Mouse (Mus musculus) Patski (cell line): ENCODE measurements at regions not wholly inside any gene's neighbourhood (a gene's known extent, or its start where the extent isn't known, plus 50 kb on each side); places are given as distances from the start of the nearest gene placed in this dataset.

Experiments
- ATAC-seq: fragments of 100-300 bp; one replicate; pipeline ENCODE4 v1.8.0; 2021
- CTCF ChIA-PET: fragments of 350-600 bp; sonication (Branson Sonifier 250); formaldehyde crosslinking; loops from one replicate; lab custom pipeline; 2022; ENCODE audit warnings: inconsistent platforms; lab: Charles Lee
- POLR2A ChIA-PET: fragments of 350-600 bp; sonication (Branson Sonifier 250); formaldehyde crosslinking; loops from one replicate; lab custom pipeline; 2022; ENCODE audit warnings: antibody characterized with exemption, inconsistent platforms; lab: Charles Lee
- DNase-seq: peaks from one replicate; pipeline ENCODE4 v3.0.0-alpha.2; 2011; ENCODE audit warnings: low read depth, low spot score
- H3K27me3 ChIP-seq: fragments of 371-371 bp; one replicate; pipeline ENCODE4 v1.5.1; 2021
- CTCF ChIP-seq: fragments of 100-300 bp; IDR thresholded peaks from one replicate; pipeline ENCODE4 v1.5.1; 2021
- in situ Hi-C: fragments of 300-500 bp; cut with MboI; formaldehyde crosslinking; loops from 3 replicates; pipeline ENCODE4 v1.11.1; 2018; ENCODE audit warnings: low pct_unique_long_range_greater_than_20kb, mixed read lengths

DNA sequence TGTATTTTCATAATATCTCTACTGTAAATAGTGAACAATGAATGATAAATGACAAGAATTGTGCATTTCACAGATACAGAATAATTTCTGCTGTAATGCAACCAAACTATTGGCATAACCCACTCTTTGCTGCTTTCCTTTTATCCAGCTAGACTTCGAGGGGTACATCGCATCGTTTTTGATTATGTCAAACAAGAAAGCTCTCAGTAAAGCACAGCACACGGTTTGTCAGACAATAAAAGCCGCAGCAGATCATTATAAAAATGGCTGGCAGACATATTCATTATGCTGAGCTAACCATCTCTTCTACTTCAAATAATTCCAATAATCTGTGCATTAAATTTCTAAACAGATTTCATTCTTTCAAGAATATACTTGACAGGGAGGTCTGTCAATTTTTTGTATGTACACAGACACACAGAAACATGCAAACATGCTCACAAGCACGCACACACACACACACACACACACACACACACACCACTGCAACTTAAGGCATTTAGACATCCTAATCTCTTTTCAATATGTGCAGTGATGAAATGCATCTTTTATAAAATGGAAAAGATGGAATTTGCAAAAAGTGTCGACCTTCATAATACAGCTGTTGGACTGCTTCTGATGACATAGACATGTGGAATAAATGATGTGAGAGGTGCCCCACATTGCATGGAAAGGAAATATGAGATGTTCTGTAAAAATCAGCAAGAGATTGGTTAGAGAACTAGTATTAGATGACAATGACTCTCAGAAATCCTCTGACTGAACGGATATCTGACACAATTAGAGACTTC, 548.1 kb upstream of the Arrdc3 start:
- no peak for DNase-seq

DNA sequence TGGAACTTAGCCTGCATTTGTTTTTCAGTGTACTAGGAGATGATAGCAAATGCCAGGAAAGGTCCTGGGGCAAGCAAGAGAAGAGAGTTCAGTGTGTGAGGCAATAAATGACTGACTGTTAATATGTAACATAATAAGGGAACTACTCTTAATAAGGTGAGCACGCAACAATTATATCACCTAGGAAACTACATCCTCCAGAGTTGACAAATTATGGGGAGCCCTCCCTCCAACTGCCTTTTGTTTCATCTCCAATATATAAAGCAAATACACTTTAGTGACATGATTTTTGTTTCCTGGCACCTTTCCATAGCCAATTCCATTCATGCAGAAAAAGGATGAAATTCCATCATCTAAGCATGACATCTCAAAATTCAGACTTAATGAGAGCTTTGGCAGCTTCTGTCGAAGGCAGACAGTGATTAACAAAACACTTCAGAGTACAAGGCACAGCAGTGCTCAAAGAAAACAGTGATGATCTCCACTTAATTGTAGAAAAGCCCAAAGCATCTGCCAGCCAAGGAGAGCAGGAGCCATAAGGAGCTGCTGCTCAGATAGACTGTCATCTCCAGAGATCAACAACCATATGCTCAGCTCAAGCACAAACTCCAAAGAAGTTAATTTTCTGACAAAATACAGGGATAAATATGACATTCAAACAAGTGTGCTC, 536.1 kb upstream of the Arrdc3 start:
- in situ Hi-C loops, result no loop called here
- CTCF ChIA-PET, result no interaction called here
- POLR2A ChIA-PET, result no interaction called here
- no peak for TF ChIP-seq CTCF
- H3K27me3 ChIP-seq, result no peaks in the 10 kb centered on the region
- no peak for ATAC-seq
- DNase-seq, result no peak

More for the DNA sequence above, 548.1 kb upstream of the Arrdc3 start:
- TF ChIP-seq CTCF, result no peak
- no peak for ATAC-seq
- H3K27me3 ChIP-seq, result no peaks in the 10 kb centered on the region
- in situ Hi-C loops, result no loop called here
- POLR2A ChIA-PET, result no interaction called here
- CTCF ChIA-PET, result no interaction called here

DNA sequence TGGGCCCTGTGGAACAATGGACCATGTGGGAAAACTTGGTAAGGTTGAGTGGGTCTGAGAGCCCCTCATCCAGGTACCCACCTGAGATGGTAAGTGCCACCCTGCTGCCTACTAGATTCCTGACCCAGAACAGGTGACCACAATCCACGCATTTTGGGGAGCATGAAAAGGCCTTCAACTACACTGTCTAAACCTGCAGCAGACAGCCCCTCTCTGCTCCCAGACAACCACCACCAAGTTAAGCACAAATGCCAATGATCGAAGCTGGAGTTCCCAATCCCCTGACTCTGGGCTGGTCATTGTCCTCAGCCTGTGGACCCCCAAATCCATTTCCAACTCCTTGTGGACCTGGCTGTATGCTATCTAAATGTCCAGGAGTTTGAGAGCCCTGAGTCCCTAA, 517.2 kb upstream of the Arrdc3 start:
- ATAC-seq (no peak), DNase-seq (no peak)
- in situ Hi-C loops, result no loop called here
- ChIA-PET POLR2A (no interaction called here), CTCF (no interaction called here)
- TF ChIP-seq CTCF, result no peak
- H3K27me3 ChIP-seq, result no peaks in the 10 kb centered on the region

DNA sequence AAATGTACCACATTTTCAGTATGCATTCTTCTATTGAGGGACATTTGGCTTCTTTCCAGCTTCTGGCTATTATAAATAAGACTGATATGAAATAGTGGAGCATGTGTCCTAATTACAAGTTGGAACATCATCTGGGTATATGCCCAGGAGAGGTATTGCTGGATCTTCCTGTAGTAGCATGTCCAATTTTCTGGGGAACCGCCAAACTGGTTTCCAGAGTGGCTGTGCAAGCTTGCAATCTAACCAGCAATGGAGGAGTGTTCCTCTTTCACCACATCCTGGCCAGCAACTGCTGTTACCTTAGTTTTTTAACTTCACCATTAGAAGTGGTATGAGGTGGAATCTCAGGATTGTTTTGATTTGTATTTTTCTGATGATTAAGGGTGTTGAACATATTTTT, 512.7 kb upstream of the Arrdc3 start:
- ChIA-PET CTCF (no interaction called here), POLR2A (no interaction called here)
- TF ChIP-seq CTCF, result no peak
- H3K27me3 ChIP-seq, result no peaks in the 10 kb centered on the region
- in situ Hi-C loops, result no loop called here
- DNase-seq, result no peak
- ATAC-seq, result no peak

DNA sequence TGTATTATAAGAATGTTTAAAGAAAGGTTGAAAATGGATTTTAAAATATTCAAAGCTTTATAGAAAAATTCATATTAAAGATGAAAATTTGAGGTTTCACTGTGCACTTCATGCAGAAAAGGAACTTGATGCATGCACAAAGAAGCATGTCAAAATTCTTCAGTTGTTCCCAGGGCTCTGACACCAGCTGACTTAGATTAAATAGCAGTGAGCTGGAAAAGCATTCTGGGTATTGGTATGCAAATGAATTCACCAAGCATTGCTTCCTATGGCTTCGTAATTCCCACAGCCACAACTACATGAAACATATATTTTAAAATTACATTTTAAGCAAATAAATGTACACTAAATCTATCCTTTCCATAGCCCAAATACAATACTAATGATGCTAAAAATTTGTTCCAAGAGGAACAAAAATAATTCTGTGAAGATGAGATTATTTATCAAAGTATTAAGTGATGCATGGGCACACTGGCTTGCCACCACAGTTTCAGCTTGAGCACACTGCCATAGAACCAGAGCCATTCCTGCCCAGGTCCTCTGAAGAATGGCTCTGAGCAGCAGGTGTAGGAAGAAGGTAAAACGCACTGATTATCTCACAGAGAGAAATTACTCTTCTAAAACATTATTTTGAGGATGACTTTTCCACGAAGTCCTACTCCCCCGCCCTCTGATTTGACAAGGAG, 501.8 kb upstream of the Arrdc3 start:
- ATAC-seq (no peak), DNase-seq (no peak)
- in situ Hi-C loops, result no loop called here
- POLR2A ChIA-PET, result no interaction called here
- CTCF ChIA-PET, result no interaction called here
- TF ChIP-seq CTCF, result no peak
- H3K27me3 ChIP-seq, result no peaks in the 10 kb centered on the region

DNA sequence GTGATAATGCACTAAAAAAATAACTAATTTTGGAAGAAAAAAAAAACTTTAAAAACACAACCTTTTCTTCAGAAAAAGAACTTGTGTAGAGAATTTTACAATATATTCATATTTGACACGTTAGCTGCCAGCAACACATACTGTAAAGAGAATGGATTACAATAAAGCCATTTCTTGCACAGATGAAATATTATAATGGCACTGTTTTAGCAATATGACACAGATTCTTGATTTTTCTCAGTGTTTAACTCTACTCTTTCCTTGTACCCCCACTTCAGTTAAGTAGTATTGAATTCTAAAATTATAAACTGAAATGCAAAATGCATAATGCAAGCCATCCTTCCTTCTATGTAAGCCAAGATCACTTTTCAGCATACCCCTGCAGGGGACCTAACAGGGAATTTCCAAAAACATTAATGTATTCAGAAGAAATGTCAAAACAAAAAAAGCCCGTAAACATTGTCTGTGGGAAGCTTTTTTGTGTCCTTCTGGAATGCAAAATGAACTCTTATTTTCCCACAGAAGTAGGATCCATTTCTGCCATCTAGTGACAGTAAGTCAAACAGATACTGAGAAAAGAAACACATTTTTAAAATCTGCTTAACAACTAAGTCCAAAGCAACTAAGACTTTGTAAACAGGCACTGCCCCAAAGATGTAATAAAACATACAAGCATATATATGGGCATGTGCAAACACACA, 501.1 kb upstream of the Arrdc3 start:
- ChIA-PET POLR2A (no interaction called here), CTCF (no interaction called here)
- no peaks in the 10 kb centered on the region for H3K27me3 ChIP-seq
- in situ Hi-C loops, result no loop called here
- no peak for ATAC-seq
- TF ChIP-seq CTCF, result no peak
- DNase-seq, result no peak

DNA sequence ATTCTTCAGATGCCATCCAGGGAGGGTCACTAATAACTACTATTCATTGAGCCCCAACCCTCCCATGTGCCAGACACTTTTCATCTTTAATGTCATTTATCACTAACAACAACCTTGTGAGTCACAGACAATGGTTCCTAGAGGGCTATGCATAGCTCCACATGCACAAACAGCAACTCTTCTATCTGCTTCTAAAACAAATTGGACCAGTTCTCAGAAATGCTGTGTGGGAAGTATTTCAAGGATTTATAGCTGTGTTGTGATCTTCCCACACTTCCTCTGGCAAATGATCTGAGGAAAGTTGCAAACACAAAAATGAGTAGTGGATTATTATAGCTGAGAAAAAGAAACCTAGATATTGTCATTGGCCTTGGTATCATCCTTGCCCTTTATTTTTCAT, 474.3 kb upstream of the Arrdc3 start:
- in situ Hi-C loops, result no loop called here

DNA sequence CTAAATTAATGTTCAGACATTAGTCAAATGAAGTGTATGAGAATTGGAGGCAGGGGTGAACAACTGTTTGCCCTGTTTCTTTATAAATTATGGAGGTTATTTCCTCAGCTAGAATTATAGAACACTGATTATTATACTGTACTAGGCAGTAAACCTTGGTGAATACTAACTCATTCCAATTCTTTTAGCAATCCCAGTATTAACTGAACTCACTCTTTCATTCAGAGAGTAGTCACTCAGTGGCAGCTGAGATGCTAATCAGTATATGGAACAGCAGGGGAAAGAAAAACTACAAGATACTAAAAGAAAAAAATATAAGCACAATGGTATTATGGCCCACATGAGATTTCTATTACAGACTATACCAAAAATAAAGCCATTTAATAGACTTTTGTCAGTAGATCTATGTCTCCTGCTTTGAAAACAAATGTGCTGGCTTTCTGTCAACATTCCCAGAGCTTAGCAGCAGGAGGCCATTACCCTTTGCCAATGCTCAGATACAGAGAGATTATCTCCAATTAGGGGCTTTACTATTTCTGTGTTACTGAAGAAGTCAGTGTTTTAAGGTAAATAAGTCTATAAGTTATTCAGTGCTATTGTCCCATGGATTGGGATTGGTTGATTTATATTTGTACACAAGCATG, 473.3 kb upstream of the Arrdc3 start:
- ATAC-seq, result no peak
- H3K27me3 ChIP-seq, result no peaks in the 10 kb centered on the region
- TF ChIP-seq CTCF, result no peak
- CTCF ChIA-PET, result no interaction called here
- no peak for DNase-seq
- in situ Hi-C loops, result no loop called here
- POLR2A ChIA-PET, result no interaction called here

More for the DNA sequence above, 474.3 kb upstream of the Arrdc3 start:
- DNase-seq (no peak), ATAC-seq (no peak)
- ChIA-PET CTCF (no interaction called here), POLR2A (no interaction called here)
- TF ChIP-seq CTCF, result no peak
- H3K27me3 ChIP-seq, result no peaks in the 10 kb centered on the region

DNA sequence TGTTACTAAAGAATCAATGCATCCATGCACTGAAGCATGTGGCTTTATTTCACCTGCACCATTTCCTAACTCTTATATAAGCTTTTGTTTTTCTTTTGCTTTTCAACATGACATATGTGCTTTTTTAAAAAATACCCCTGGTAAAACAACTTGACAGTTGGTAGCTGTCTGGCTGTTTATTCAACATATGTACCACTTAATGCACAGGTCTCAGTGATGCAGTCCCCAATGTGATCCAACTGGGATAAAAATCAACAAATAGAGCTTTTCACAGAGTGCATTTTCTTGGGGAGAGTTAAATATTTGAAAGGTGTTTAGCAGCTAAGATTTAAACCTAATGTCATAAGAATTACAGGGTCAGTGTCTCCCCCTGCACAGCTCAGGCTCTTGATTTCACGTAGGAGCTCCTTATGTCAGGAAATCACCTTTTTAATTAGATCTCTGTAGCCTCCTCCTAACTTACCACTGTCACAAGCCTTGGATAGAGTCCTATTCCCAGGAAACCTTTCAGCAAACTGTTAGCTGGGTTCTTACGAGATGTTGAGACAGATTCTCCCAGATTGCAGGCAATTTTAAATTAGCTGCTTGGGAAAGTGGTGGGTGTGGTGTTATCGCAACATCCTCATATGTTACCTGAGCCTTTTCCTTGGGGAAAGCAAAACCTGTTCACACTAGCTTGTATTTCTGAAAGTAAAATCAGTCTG, 464.6 kb upstream of the Arrdc3 start:
- POLR2A ChIA-PET, result no interaction called here

DNA sequence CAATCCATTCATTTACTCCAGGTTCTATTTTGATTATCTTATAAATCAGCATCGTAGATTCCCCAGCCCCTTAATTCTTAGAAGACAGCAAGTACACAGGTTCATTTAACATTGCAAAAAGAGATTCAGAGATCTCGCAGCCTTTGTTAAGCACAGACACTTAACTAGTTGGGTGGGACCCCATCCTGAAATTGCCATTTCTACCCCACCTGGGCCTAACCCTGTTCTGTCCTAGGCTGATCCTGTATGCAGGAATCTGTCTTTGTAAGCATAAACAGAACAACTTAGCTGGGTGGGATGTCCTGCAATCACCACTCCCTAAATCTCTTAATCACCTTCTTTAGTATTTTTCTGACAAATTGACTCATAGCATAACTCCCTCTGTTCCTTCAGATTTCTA, 462.8 kb upstream of the Arrdc3 start:
- ATAC-seq, result no peak
- POLR2A ChIA-PET, result no interaction called here
- no peak for DNase-seq
- TF ChIP-seq CTCF, result no peak
- CTCF ChIA-PET, result no interaction called here
- in situ Hi-C loops, result no loop called here
- H3K27me3 ChIP-seq, result no peaks in the 10 kb centered on the region

More for the DNA sequence above, 464.6 kb upstream of the Arrdc3 start:
- in situ Hi-C loops, result no loop called here
- TF ChIP-seq CTCF, result no peak
- DNase-seq (no peak), ATAC-seq (no peak)
- H3K27me3 ChIP-seq, result no peaks in the 10 kb centered on the region
- CTCF ChIA-PET, result interaction anchor here (1.5 kb wide), 1 partner anchor 9 kb away, joined by 3 read pairs; no protein-coding TSS in a partner anchor
